Mouse (Mus musculus): ENCODE measurements around the gene Sept9. TPM values are rescaled to one million over a fixed set of nuclear protein-coding genes. Genes with fewer than 3 reads are reported as not detected.
A peak's percentile ranks its signal among the peaks of the same experiment; 100 is the strongest.

Sept9 gene
- polyA plus RNA-seq, 1 experiment from 2014 or later, result 202 TPM

GRCm38 (mm10) chr11:117225531-117226213, 26.2 kb downstream of the Sept9 start:
- WGBS, result 79% methylated on average over 15 of the region's 15 CpGs
- H3K9me3 ChIP-seq, result no peaks in the 10 kb centered on the region
- no peak overlapping the region for H3K4me3 ChIP-seq
- H3K27ac ChIP-seq, result no peak overlapping the region
- H3K9ac ChIP-seq, result no peak overlapping the region
- no peaks in the 10 kb centered on the region for H3K27me3 ChIP-seq
- peaks cover 32% of the 10 kb centered on the region for H3K4me1 ChIP-seq
- no peak for ATAC-seq (ENCODE audit: insufficient number of reproducible peaks, insufficient read depth, low FRiP score, low TSS enrichment, low read depth)
- no peak overlapping the region for H3K4me2 ChIP-seq
- no peaks in the 10 kb centered on the region for H3K36me3 ChIP-seq

GRCm38 (mm10) chr11:117226214-117226535, 26.7 kb downstream of the Sept9 start:
- H3K4me2 ChIP-seq, result no peak overlapping the region
- 75% methylated on average over 5 of the region's 5 CpGs for WGBS
- H3K4me3 ChIP-seq, result no peak overlapping the region
- no peaks in the 10 kb centered on the region for H3K9me3 ChIP-seq
- no peak overlapping the region for H3K27ac ChIP-seq
- peaks cover 27% of the 10 kb centered on the region for H3K4me1 ChIP-seq
- no peaks in the 10 kb centered on the region for H3K36me3 ChIP-seq
- no peaks in the 10 kb centered on the region for H3K27me3 ChIP-seq
- ATAC-seq (ENCODE audit: insufficient number of reproducible peaks, insufficient read depth, low FRiP score, low TSS enrichment, low read depth), result no peak
- no peak overlapping the region for H3K9ac ChIP-seq

- no peaks in the 10 kb centered on the region for H3K27me3 ChIP-seq
- peak overlapping the region; percentile 44; the same call in 1 of the 2 replicates for H3K9ac ChIP-seq
- H3K4me2 ChIP-seq, result no peak overlapping the region; the same call in 1 of the 2 replicates
- H3K4me1 ChIP-seq, result peaks cover 40% of the 10 kb centered on the region
- no peak overlapping the region for H3K4me3 ChIP-seq
- H3K9me3 ChIP-seq, result no peaks in the 10 kb centered on the region
- H3K36me3 ChIP-seq, result no peaks in the 10 kb centered on the region
- no peak for ATAC-seq (ENCODE audit: insufficient number of reproducible peaks, insufficient read depth, low FRiP score, low TSS enrichment, low read depth)
- WGBS, result 27% methylated on average over 10 of the region's 10 CpGs
- peak overlapping the region; percentile 72 for H3K27ac ChIP-seq
Measured at GRCm38 (mm10) chr11:117228139-117228538, 28.7 kb downstream of the Sept9 start.

- no peaks in the 10 kb centered on the region for H3K9me3 ChIP-seq
- WGBS, result 42% methylated on average over 11 of the region's 11 CpGs
- no peak for ATAC-seq (ENCODE audit: insufficient number of reproducible peaks, insufficient read depth, low FRiP score, low TSS enrichment, low read depth)
- H3K36me3 ChIP-seq, result no peaks in the 10 kb centered on the region
- no peaks in the 10 kb centered on the region for H3K27me3 ChIP-seq
- H3K4me2 ChIP-seq, result peak overlapping the region; percentile 71
- H3K27ac ChIP-seq, result peak overlapping the region; percentile 87
- H3K4me1 ChIP-seq, result peaks cover 65% of the 10 kb centered on the region
- H3K4me3 ChIP-seq, result peak overlapping the region; percentile 42
- H3K9ac ChIP-seq, result peak overlapping the region; percentile 71
Measured at GRCm38 (mm10) chr11:117231551-117231950, 32.1 kb downstream of the Sept9 start.

- peak overlapping the region; percentile 87 for H3K27ac ChIP-seq
- H3K9me3 ChIP-seq, result no peaks in the 10 kb centered on the region
- peak overlapping the region; percentile 71 for H3K9ac ChIP-seq
- H3K36me3 ChIP-seq, result no peaks in the 10 kb centered on the region
- ATAC-seq (ENCODE audit: insufficient number of reproducible peaks, insufficient read depth, low FRiP score, low TSS enrichment, low read depth), result no peak
- peak overlapping the region; percentile 71 for H3K4me2 ChIP-seq
- H3K4me3 ChIP-seq, result peak overlapping the region; percentile 42
- WGBS, result 13% methylated on average over 19 of the region's 19 CpGs
- peaks cover 65% of the 10 kb centered on the region for H3K4me1 ChIP-seq
- no peaks in the 10 kb centered on the region for H3K27me3 ChIP-seq
Measured at GRCm38 (mm10) chr11:117232032-117232431, 32.6 kb downstream of the Sept9 start.

GRCm38 (mm10) chr11:117232886-117233458, 33.5 kb downstream of the Sept9 start:
- Histone ChIP-seq H3K27me3 (no peaks in the 10 kb centered on the region), H3K4me2 (peak overlapping the region; percentile 71), H3K27ac (peak overlapping the region; percentile 87), H3K4me1 (peaks cover 56% of the 10 kb centered on the region), H3K9ac (peak overlapping the region; percentile 66), H3K36me3 (no peaks in the 10 kb centered on the region), H3K9me3 (no peaks in the 10 kb centered on the region), H3K4me3 (peak overlapping the region; percentile 42)
- WGBS, result 20% methylated on average over 10 of the region's 10 CpGs
- ATAC-seq (ENCODE audit: insufficient number of reproducible peaks, insufficient read depth, low FRiP score, low TSS enrichment, low read depth), result no peak

- no peak overlapping the region for H3K27ac ChIP-seq
- peak overlapping the region; percentile 42 for H3K4me3 ChIP-seq
Measured at GRCm38 (mm10) chr11:117233818-117234217, 34.4 kb downstream of the Sept9 start.

GRCm38 (mm10) chr11:117235086-117235897, 35.8 kb downstream of the Sept9 start:
- H3K4me1 ChIP-seq, result peaks cover 70% of the 10 kb centered on the region
- no peaks in the 10 kb centered on the region for H3K36me3 ChIP-seq
- H3K27me3 ChIP-seq, result no peaks in the 10 kb centered on the region
- H3K4me2 ChIP-seq, result peak overlapping the region; percentile 71
- ATAC-seq (ENCODE audit: insufficient number of reproducible peaks, insufficient read depth, low FRiP score, low TSS enrichment, low read depth), result no peak
- H3K27ac ChIP-seq, result peak overlapping the region; percentile 81
- peak overlapping the region; percentile 53 for H3K9ac ChIP-seq
- 27% methylated on average over 12 of the region's 12 CpGs for WGBS
- no peaks in the 10 kb centered on the region for H3K9me3 ChIP-seq
- H3K4me3 ChIP-seq, result peak overlapping the region; percentile 11

More at GRCm38 (mm10) chr11:117233818-117234217, 34.4 kb downstream of the Sept9 start:
- Histone ChIP-seq H3K36me3 (no peaks in the 10 kb centered on the region), H3K4me1 (peaks cover 59% of the 10 kb centered on the region), H3K27me3 (no peaks in the 10 kb centered on the region), H3K9me3 (no peaks in the 10 kb centered on the region), H3K4me2 (peak overlapping the region; percentile 71), H3K9ac (peak overlapping the region; percentile 66)
- WGBS, result 34% methylated on average over 8 of the region's 8 CpGs
- no peak for ATAC-seq (ENCODE audit: insufficient number of reproducible peaks, insufficient read depth, low FRiP score, low TSS enrichment, low read depth)

- H3K4me3 ChIP-seq, result peak overlapping the region; percentile 11
- peaks cover 77% of the 10 kb centered on the region for H3K4me1 ChIP-seq
- ATAC-seq (ENCODE audit: insufficient number of reproducible peaks, insufficient read depth, low FRiP score, low TSS enrichment, low read depth), result no peak
- no peaks in the 10 kb centered on the region for H3K27me3 ChIP-seq
- H3K9me3 ChIP-seq, result no peaks in the 10 kb centered on the region
- H3K27ac ChIP-seq, result peak overlapping the region; percentile 81
- peak overlapping the region; percentile 71 for H3K4me2 ChIP-seq
- 28% methylated on average over 9 of the region's 9 CpGs for WGBS
- H3K9ac ChIP-seq, result peak overlapping the region; percentile 53
- no peaks in the 10 kb centered on the region for H3K36me3 ChIP-seq
Measured at GRCm38 (mm10) chr11:117235898-117236459, 36.5 kb downstream of the Sept9 start.

- Histone ChIP-seq H3K4me3 (no peak overlapping the region), H3K4me1 (peaks cover 66% of the 10 kb centered on the region), H3K27me3 (no peaks in the 10 kb centered on the region), H3K4me2 (0 out of 2 replicates have a peak overlapping the region, but pooled peaks have one; percentile 31), H3K27ac (no peak overlapping the region), H3K9ac (no peak overlapping the region), H3K9me3 (no peaks in the 10 kb centered on the region), H3K36me3 (no peaks in the 10 kb centered on the region)
- peak; percentile 54; the same call in 1 of the 2 replicates for ATAC-seq (ENCODE audit: insufficient number of reproducible peaks, insufficient read depth, low FRiP score, low TSS enrichment, low read depth)
- under 1% methylated on average over 4 of the region's 4 CpGs for WGBS
Measured at GRCm38 (mm10) chr11:117238169-117238568, 38.7 kb downstream of the Sept9 start.

GRCm38 (mm10) chr11:117239617-117240016, 40.2 kb downstream of the Sept9 start:
- no peaks in the 10 kb centered on the region for H3K27me3 ChIP-seq
- H3K9me3 ChIP-seq, result no peaks in the 10 kb centered on the region
- no peak overlapping the region for H3K4me3 ChIP-seq
- 49% methylated on average over 6 of the region's 6 CpGs for WGBS
- H3K9ac ChIP-seq, result no peak overlapping the region
- H3K27ac ChIP-seq, result no peak overlapping the region
- no peak for ATAC-seq (ENCODE audit: insufficient number of reproducible peaks, insufficient read depth, low FRiP score, low TSS enrichment, low read depth)
- H3K36me3 ChIP-seq, result no peaks in the 10 kb centered on the region
- no peak overlapping the region for H3K4me2 ChIP-seq
- peaks cover 51% of the 10 kb centered on the region for H3K4me1 ChIP-seq

Data from embryonic facial prominence, embryonic 13.5 days (tissue).